Mouse (Mus musculus) stomach, postnatal 0 days (tissue): ENCODE measurements around the gene Sh2d3c. TPM values are rescaled to one million over a fixed set of nuclear protein-coding genes. Genes with fewer than 3 reads are reported as not detected.

Experiments
- ATAC-seq: fragments of 200-750 bp; cut with Nextera tagmentation; 2 replicates; pipeline ENCODE4 v1.8.0; 2017; ENCODE audit not compliant: low FRiP score, low TSS enrichment
- DNase-seq: peaks from one replicate; pipeline ENCODE4 v3.0.0-alpha.2; 2016; ENCODE audit warnings: low spot score
- H3K27ac ChIP-seq: fragments of 300-500 bp; sonication (generic); replicated peaks from 2 replicates; pipeline ENCODE4 v1.5.1; 2014; ENCODE audit warnings: mild to moderate bottlenecking, control low read depth
- H3K27me3 ChIP-seq: fragments of 300-500 bp; sonication (generic); 2 replicates; pipeline ENCODE4 v1.6.1; 2014; ENCODE audit warnings: low read length; ENCODE audit not compliant: control insufficient read depth, insufficient read depth
- H3K36me3 ChIP-seq: fragments of 300-500 bp; sonication (generic); 2 replicates; pipeline ENCODE4 v1.6.1; 2014; ENCODE audit warnings: low read length, mixed read lengths; ENCODE audit not compliant: control insufficient read depth, insufficient read depth
- H3K4me1 ChIP-seq: fragments of 300-500 bp; sonication (generic); replicated peaks from 2 replicates; pipeline ENCODE4 v1.6.1; 2014; ENCODE audit warnings: antibody characterized with exemption; ENCODE audit not compliant: control insufficient read depth, insufficient read depth
- H3K4me2 ChIP-seq: fragments of 300-500 bp; sonication (generic); replicated peaks from 2 replicates; pipeline ENCODE4 v1.6.1; 2014; ENCODE audit warnings: low read depth, mild to moderate bottlenecking, control low read depth, moderate library complexity
- H3K4me3 ChIP-seq: fragments of 300-500 bp; sonication (generic); 2 replicates; pipeline ENCODE4 v1.5.1; 2014; ENCODE audit warnings: low read depth, low read length, control low read depth
- H3K9ac ChIP-seq: fragments of 300-500 bp; sonication (generic); 2 replicates; pipeline ENCODE4 v1.6.1; 2014; ENCODE audit warnings: mild to moderate bottlenecking, low read length, control low read depth, mixed read lengths
- H3K9me3 ChIP-seq: fragments of 300-500 bp; sonication (generic); 2 replicates; pipeline ENCODE4 v1.6.1; 2016; ENCODE audit warnings: low read length; ENCODE audit not compliant: control insufficient read depth
- CTCF ChIP-seq: IDR thresholded peaks from 2 replicates; pipeline ENCODE4 v1.5.1; 2016; ENCODE audit warnings: antibody characterized with exemption, low read depth, mild to moderate bottlenecking, moderate library complexity
- EP300 ChIP-seq: optimal IDR thresholded peaks from 2 replicates; pipeline ENCODE3; 2016; ENCODE audit warnings: antibody characterized with exemption
- WGBS: fragments of 180-500 bp; shearing (Covaris S2); extraction: QIAGEN DNeasy Blood & Tissue Kit; methylation state at CpG from one replicate; pipeline ENCODE4 v1.1.7; 2014; 5-methylcytosine and 5-hydroxymethylcytosine counted together
- polyA plus RNA-seq: library from polyadenylated mRNA; unstranded; fragments of >200 nt; fragmentation: Nextera tagmentation; extraction: Ambion mirVana; gene quantifications from 2 replicates; pipeline ENCODE4 v1.2.1, GENCODE M21; 2015

The Sh2d3c gene
- polyA plus RNA-seq: 7.7 and 8.4 TPM in 2 replicates

DNA sequence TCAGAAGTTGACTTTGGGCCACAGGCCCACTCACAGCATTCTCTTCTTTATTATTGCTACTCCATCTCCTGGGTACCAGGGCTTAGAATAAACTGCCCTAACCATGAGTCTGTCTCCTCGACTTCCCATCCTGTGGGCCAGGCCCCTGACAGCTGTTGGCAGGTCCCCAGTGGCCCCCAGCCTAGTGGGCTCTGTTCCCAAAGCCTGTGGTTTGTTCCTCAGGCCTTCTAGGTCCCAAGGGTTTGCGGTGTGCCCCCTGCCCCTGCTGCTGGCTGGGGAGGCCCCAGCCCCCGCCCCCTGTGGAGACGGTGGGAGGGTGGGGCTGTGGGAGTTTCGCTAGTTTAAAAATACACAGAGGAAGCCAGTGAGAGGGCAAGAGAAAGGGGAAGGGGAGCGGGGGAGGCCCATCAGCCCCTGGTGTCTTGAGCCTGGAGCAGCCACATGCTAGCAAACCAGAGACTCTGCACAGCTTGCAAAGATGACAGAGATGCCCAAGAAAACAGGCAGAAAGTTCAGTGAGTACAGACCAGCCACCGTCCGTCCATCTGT is at the start of gene Sh2d3c:
Gene Sh2d3c, plus strand, starts transcription at position 375 of the 549 bp plus-strand sequence.
- Histone ChIP-seq H3K4me2 (peak within 1 kb of the TSS; percentile 25), H3K4me3 (no peak within 1 kb of the TSS), H3K27me3 (no peaks in the 10 kb centered on the region), H3K4me1 (peaks cover 5% of the 10 kb centered on the region; the same call in 1 of the 2 replicates), H3K9me3 (no peaks in the 10 kb centered on the region), H3K36me3 (no peaks in the 10 kb centered on the region), H3K27ac (peak within 1 kb of the TSS; percentile 56; the same call in 1 of the 2 replicates), H3K9ac (peak within 1 kb of the TSS; percentile 41; the same call in 1 of the 2 replicates)
- WGBS: 33% methylated on average over 8 of the region's 8 CpGs
- TF ChIP-seq CTCF: no peak
- TF ChIP-seq EP300: no peak
- peak; percentile 36 for ATAC-seq
- DNase-seq: no peak

DNA sequence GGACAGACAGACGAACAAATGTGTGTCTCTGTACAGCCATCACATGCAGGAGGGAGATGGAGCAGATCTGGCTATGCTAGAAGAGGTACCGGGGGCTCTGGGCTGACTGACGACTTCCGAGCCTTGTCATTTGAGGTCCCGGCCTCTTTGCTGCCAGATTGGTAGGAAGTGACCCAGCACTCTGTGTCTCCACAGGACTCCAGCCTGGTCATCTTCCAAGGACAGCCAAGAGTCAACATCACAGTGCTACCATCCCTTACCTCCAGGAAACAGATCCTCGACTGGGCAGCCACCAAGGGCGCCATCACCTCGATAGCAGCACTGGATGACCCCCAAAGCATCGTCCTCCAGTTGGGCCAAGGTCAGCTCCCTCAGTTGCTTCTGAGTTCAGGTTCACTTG is 49.7 kb upstream of the Sh2d3c start:
- WGBS: 87% methylated on average over 9 of the region's 9 CpGs
- Histone ChIP-seq H3K9me3 (no peaks in the 10 kb centered on the region), H3K4me1 (no peaks in the 10 kb centered on the region), H3K4me2 (no peak overlapping the region), H3K4me3 (no peak overlapping the region), H3K27me3 (no peaks in the 10 kb centered on the region), H3K27ac (no peak overlapping the region), H3K36me3 (0 out of 2 replicates have a peak, but pooled peaks cover 7% of the 10 kb centered on the region), H3K9ac (no peak overlapping the region)
- TF ChIP-seq EP300 (no peak), CTCF (no peak)
- DNase-seq (no peak), ATAC-seq (no peak)

DNA sequence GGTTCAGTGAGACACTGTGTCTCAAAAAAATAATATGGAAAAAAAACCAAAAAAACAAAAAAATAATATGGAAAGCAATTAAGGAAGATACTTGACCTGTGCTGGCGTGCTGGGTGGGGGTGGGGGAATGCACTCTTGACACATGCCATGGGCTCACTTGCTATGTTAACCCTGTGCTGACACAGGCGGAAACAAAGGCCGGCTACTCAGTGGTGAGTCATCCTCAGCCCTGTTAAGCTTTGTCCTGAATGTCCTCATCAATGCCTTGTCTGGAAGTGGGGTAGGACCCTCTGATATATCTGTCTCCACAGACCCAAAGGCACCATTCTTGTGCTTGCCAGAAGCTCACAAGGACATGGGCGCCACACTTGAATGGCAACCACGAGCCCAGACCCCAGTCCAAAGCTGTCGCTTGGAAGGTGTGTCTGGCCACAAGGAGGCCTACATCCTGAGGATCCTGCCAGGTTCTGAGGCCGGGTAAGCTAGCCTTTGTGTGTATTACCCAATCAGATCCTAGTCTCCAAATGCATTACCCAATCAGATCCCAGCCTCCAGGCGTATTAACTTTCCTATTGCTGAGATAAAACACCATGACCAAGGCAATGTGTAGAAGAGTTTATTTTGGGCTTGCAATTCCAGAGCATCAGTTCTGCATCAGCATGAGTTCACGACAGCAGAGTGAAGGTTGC is 48.8 kb upstream of the Sh2d3c start:
- peak; percentile 24; the same call in 1 of the 2 replicates for TF ChIP-seq CTCF
- no peak for TF ChIP-seq EP300
- Histone ChIP-seq H3K9me3 (no peaks in the 10 kb centered on the region), H3K4me3 (no peak overlapping the region), H3K4me1 (no peaks in the 10 kb centered on the region), H3K27ac (no peak overlapping the region), H3K27me3 (no peaks in the 10 kb centered on the region), H3K36me3 (0 out of 2 replicates have a peak, but pooled peaks cover 7% of the 10 kb centered on the region), H3K9ac (no peak overlapping the region), H3K4me2 (no peak overlapping the region)
- no peak for ATAC-seq
- no peak for DNase-seq
- WGBS: 69% methylated on average over 9 of the region's 9 CpGs

DNA sequence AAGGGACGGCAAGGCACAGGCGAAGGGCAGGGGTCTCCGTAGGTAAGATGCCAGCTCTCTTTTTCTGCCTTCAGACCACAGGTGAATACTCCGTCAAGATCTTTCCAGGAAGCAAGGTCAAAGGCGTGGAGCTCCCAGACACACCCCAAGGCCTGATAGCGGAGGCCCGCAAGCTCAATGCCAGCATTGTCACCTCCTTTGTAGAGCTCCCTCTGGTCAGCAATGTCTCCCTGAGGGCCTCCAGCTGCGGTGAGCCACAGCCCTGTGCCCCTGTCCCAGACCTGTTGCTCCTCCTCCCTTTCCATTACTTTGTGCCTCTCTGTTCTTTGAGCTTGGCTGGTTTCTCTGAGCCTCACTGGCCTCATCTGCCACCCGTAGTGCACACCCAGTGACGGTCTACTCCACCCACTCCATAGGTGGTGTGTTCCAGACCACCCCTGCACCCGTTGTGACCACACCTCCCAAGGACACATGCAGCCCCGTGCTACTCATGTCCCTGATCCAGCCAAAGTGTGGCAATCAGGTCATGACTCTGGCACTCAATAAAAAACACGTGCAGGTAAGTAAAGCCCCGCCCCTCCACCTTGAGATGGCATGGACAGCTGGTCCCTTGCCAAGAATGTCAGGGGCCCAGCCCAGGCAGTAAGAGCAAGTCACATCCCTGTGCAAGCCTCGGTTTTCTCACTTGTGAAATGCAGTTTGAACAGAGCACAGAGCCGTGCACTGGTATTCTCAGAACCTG is 47.5 kb upstream of the Sh2d3c start:
- H3K4me3 ChIP-seq: no peak overlapping the region
- no peaks in the 10 kb centered on the region for H3K4me1 ChIP-seq
- WGBS: 53% methylated on average over 16 of the region's 16 CpGs
- H3K4me2 ChIP-seq: no peak overlapping the region
- H3K27ac ChIP-seq: 0 out of 2 replicates have a peak overlapping the region, but pooled peaks have one; percentile 18
- no peak overlapping the region for H3K9ac ChIP-seq
- TF ChIP-seq EP300: no peak
- no peak for TF ChIP-seq CTCF
- 0 out of 2 replicates have a peak, but pooled peaks cover 7% of the 10 kb centered on the region for H3K36me3 ChIP-seq
- ATAC-seq: peak; percentile 81
- H3K9me3 ChIP-seq: no peaks in the 10 kb centered on the region
- no peaks in the 10 kb centered on the region for H3K27me3 ChIP-seq
- peak; percentile 83 for DNase-seq

DNA sequence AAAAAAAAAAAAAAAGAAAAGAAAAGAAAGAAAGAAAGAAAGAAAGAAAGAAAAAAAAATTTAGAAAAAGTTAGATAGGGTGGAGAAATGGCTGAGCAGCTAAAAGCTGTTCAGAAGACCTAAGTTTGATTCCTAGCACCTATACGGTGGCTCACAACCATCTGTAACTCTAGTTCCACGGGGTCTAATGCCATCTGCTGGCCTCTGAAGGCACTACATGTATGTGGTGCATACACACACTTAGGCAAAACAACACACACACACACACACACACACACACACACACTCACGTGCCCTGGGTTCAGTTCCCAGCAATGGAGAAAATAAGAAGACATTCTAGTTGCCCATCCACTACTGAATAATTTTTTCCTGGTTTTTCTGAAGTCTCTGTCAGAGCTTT is 44.0 kb upstream of the Sh2d3c start:
- no peaks in the 10 kb centered on the region for H3K9me3 ChIP-seq
- H3K4me3 ChIP-seq: no peak overlapping the region
- no peak for ATAC-seq
- H3K4me1 ChIP-seq: no peaks in the 10 kb centered on the region; the same call in 1 of the 2 replicates
- 87% methylated on average over 3 of the region's 3 CpGs for WGBS
- H3K27ac ChIP-seq: no peak overlapping the region
- 0 out of 2 replicates have a peak, but pooled peaks cover 7% of the 10 kb centered on the region for H3K36me3 ChIP-seq
- H3K27me3 ChIP-seq: no peaks in the 10 kb centered on the region
- no peak for DNase-seq
- H3K9ac ChIP-seq: no peak overlapping the region
- H3K4me2 ChIP-seq: no peak overlapping the region
- TF ChIP-seq CTCF (peak; percentile 46), EP300 (no peak)
